Mouse (Mus musculus) frontal cortex, adult (tissue): ENCODE results near the gene AI413582.

Source experiments
- ATAC-seq: cut with Nextera tagmentation; 2 replicates; pipeline ENCODE4 v1.9.2; 2017; ENCODE audit warnings: mild to moderate bottlenecking, moderate library complexity, mixed read lengths; ENCODE audit not compliant: low TSS enrichment

The AI413582 gene

GRCm38 (mm10) chr17:27518700-27519595, 46.6 kb downstream of the AI413582 start:
- no peak for ATAC-seq

DNA sequence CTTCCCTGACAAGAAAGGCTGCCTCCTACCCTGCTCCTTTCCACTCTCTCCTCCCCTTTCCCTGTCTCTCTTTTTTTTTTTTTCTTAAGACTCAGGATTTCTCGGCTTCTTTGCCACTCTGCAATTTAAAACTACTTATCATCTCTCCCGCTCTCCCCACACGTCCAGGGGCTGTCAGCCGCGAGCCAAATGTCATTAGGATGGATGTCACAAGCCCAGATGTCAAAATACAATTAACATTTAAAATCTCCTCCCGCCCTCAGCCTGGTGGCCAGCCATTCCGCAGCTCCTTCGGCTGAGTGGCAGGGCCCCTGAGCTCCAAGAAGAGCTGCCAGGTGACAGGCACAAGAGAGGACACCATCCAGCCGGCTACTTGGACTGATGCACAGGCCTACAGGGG, 47.3 kb downstream of the AI413582 start:
- no peak for ATAC-seq

GRCm38 (mm10) chr17:27513916-27514762, 51.4 kb downstream of the AI413582 start:
- ATAC-seq = no peak
